Mouse (Mus musculus) left cerebral cortex, adult 6 months (tissue): ENCODE data around the gene Crisp3. TPM values are rescaled to one million over a fixed set of nuclear protein-coding genes. Genes with fewer than 3 reads are reported as not detected.

Experiments
- long read RNA-seq, 2 experiments: library from polyadenylated mRNA; unstranded; transcript quantifications; one replicate each; pipeline ENCODE4 v2.0.0; 2019 to 2020
- polyA plus RNA-seq: library from polyadenylated mRNA; unstranded; fragments of <200 nt; fragmentation: Nextera tagmentation; gene quantifications from 2 replicates; pipeline ENCODE4 v1.2.3, GENCODE M21; 2021

The Crisp3 gene
- polyA plus RNA-seq = not detected in 2 replicates
- long read RNA-seq, experiment 1 = 0 reads
- long read RNA-seq, experiment 2 = 0 reads

GRCm38 (mm10) chr17:40242135-40242534, at the start of gene Crisp3:
Gene Crisp3, minus strand, starts transcription at chr17:40242288.

GRCm38 (mm10) chr17:40208540-40208939, 33.5 kb downstream of the Crisp3 start, which contains the start of gene Pgk2:
Gene Pgk2, minus strand, starts transcription at chr17:40208640.

Other genes with a start within 250 kb of the Crisp3 start
- not detected in 2 replicates for gene AC192777.2, start 146.8 kb downstream of the Crisp3 start, polyA plus RNA-seq
- gene Pgk2, start 33.6 kb downstream of the Crisp3 start, polyA plus RNA-seq = not detected in 2 replicates
- gene Crisp1, start 76.9 kb upstream of the Crisp3 start, polyA plus RNA-seq = not detected in 2 replicates